Mouse (Mus musculus) heart, postnatal 0 days (tissue): ENCODE measurements at regions not wholly inside any gene's neighbourhood (a gene's known extent, or its start where the extent isn't known, plus 50 kb on each side); places are given as distances from the start of the nearest gene placed in this dataset.

ENCODE experiments used
- CTCF ChIP-seq: IDR thresholded peaks from 2 replicates; pipeline ENCODE4 v1.5.1; 2016; ENCODE audit warnings: antibody characterized with exemption, control low read depth, low read depth
- EP300 ChIP-seq: IDR thresholded peaks from 2 replicates; pipeline ENCODE4 v1.6.1; 2016; ENCODE audit warnings: antibody characterized with exemption, low read depth

DNA sequence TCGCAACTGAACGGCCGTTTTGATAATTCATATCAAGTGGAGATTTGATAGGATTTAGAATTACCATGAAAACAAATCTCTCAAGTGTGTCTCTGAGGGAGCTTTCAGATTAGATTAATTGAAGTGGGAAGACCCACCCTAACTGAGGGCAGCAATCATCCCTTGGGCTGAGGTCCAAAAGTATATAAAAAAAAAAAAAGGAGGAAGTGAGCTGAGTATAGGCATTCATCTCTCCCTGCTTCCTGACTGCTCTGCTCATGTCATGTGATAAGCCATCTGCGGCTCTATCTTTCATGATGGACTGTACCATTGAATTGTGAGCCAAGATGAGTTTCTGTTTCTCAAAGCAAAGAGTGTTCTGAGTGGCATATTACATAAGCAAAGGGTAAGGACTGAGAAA is 234.2 kb upstream of the Erbb4 start:
- no peak for TF ChIP-seq CTCF
- TF ChIP-seq EP300, result no peak
